Mouse (Mus musculus) embryonic facial prominence, embryonic 14.5 days (tissue): ENCODE data around the gene Tet3. TPM values are rescaled to one million over a fixed set of nuclear protein-coding genes. Genes with fewer than 3 reads are reported as not detected.

Experiments
- ATAC-seq: fragments of 200-750 bp; cut with Nextera tagmentation; 2 replicates; pipeline ENCODE4 v1.8.0; 2017; ENCODE audit warnings: low read depth, moderate number of reproducible peaks, moderate TSS enrichment
- DNase-seq: peaks from one replicate; pipeline ENCODE4 v3.0.0-alpha.2; 2015; ENCODE audit warnings: low spot score
- H3K27ac ChIP-seq: fragments of 300-500 bp; sonication (generic); replicated peaks from 2 replicates; pipeline ENCODE4 v1.5.1; 2014; ENCODE audit warnings: low read depth, mild to moderate bottlenecking, low read length, moderate library complexity
- H3K27me3 ChIP-seq: fragments of 300-500 bp; sonication (generic); replicated peaks from 2 replicates; pipeline ENCODE4 v1.6.1; 2014; ENCODE audit warnings: low read length; ENCODE audit not compliant: control insufficient read depth, insufficient read depth
- H3K36me3 ChIP-seq: fragments of 300-500 bp; sonication (generic); 2 replicates; pipeline ENCODE4 v1.6.1; 2014; ENCODE audit warnings: low read length, mixed read lengths; ENCODE audit not compliant: control insufficient read depth, insufficient read depth
- H3K4me1 ChIP-seq: fragments of 300-500 bp; sonication (generic); 2 replicates; pipeline ENCODE4 v1.6.1; 2014; ENCODE audit warnings: antibody characterized with exemption, low read length; ENCODE audit not compliant: control insufficient read depth, insufficient read depth
- H3K4me2 ChIP-seq: fragments of 300-500 bp; sonication (generic); 2 replicates; pipeline ENCODE4 v1.6.1; 2014; ENCODE audit warnings: low read depth, mild to moderate bottlenecking, low read length, moderate library complexity, mixed read lengths
- H3K4me3 ChIP-seq: fragments of 300-500 bp; sonication (generic); 2 replicates; pipeline ENCODE4 v1.5.1; 2014; ENCODE audit warnings: low read depth, mild to moderate bottlenecking, low read length
- H3K9ac ChIP-seq: fragments of 300-500 bp; sonication (generic); 2 replicates; pipeline ENCODE4 v1.6.1; 2014; ENCODE audit warnings: low read depth, mild to moderate bottlenecking, low read length, moderate library complexity, mixed read lengths
- H3K9me3 ChIP-seq: fragments of 300-500 bp; sonication (generic); 2 replicates; pipeline ENCODE4 v1.6.1; 2016; ENCODE audit warnings: low read length; ENCODE audit not compliant: control insufficient read depth
- WGBS: fragments of 180-500 bp; shearing (Covaris S2); extraction: QIAGEN DNeasy Blood & Tissue Kit; methylation state at CpG from one replicate; pipeline ENCODE4 v1.1.7; 2014; 5-methylcytosine and 5-hydroxymethylcytosine counted together
- polyA plus RNA-seq: library from polyadenylated mRNA; unstranded; fragments of >200 nt; fragmentation: Nextera tagmentation; extraction: Ambion mirVana; gene quantifications from 2 replicates; pipeline ENCODE4 v1.2.1, GENCODE M21; 2014

Gene Tet3
- polyA plus RNA-seq, 1 experiment from 2014 or later, result 37.3 TPM

GRCm38 (mm10) chr6:83482418-83483085 lies 23.7 kb upstream of the Tet3 start:
- WGBS, result 70% methylated on average over 10 of the region's 10 CpGs
- Histone ChIP-seq H3K27ac (no peak overlapping the region), H3K36me3 (peaks cover 75% of the 10 kb centered on the region), H3K9me3 (no peaks in the 10 kb centered on the region), H3K27me3 (no peaks in the 10 kb centered on the region), H3K4me1 (no peaks in the 10 kb centered on the region), H3K9ac (no peak overlapping the region), H3K4me3 (no peak overlapping the region), H3K4me2 (no peak overlapping the region)
- DNase-seq, result no peak
- no peak for ATAC-seq

DNA sequence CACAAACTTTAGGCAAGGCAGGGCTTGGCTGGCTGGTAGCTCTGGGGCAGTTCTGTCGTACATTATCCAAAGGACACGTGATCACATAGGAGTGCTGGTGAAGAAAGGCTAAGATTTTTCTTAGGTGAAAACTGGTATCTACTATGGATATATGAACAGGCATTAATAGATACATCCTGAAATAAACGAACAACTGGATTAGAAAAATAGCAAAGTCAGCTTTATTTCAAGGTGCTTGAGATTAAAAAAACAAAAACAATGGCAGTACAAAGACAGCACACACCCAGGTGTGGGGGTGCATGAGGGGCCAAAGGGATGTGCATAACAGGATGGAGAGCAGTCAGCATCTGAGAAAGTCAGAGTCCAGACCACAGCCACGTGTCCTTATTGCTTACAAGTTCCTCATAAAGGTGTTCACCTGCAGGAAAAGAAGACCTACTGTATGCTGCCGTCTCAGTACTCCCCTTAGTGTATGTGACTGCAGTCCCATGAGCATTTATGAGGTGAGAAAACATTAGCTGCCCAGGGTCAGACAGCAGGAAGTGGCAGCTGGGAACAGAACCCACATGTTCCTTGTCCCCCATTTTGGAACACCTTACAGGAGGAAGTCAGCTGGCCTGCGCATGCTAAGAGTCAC lies 21.3 kb upstream of the Tet3 start:
- WGBS, result 90% methylated on average over 6 of the region's 6 CpGs

GRCm38 (mm10) chr6:83479193-83479592 lies 20.3 kb upstream of the Tet3 start:
- Histone ChIP-seq H3K27me3 (no peaks in the 10 kb centered on the region), H3K27ac (no peak overlapping the region), H3K9ac (no peak overlapping the region), H3K4me3 (no peak overlapping the region), H3K4me1 (no peaks in the 10 kb centered on the region), H3K4me2 (no peak overlapping the region), H3K36me3 (peaks cover 43% of the 10 kb centered on the region), H3K9me3 (no peaks in the 10 kb centered on the region)
- 68% methylated on average over 2 of the region's 2 CpGs for WGBS
- DNase-seq, result no peak
- ATAC-seq, result no peak

More for the DNA sequence above, 21.3 kb upstream of the Tet3 start:
- no peak for DNase-seq
- ATAC-seq, result no peak
- Histone ChIP-seq H3K9me3 (no peaks in the 10 kb centered on the region), H3K4me2 (no peak overlapping the region), H3K27me3 (no peaks in the 10 kb centered on the region), H3K4me1 (no peaks in the 10 kb centered on the region), H3K4me3 (no peak overlapping the region), H3K9ac (no peak overlapping the region), H3K27ac (no peak overlapping the region), H3K36me3 (peaks cover 52% of the 10 kb centered on the region)

DNA sequence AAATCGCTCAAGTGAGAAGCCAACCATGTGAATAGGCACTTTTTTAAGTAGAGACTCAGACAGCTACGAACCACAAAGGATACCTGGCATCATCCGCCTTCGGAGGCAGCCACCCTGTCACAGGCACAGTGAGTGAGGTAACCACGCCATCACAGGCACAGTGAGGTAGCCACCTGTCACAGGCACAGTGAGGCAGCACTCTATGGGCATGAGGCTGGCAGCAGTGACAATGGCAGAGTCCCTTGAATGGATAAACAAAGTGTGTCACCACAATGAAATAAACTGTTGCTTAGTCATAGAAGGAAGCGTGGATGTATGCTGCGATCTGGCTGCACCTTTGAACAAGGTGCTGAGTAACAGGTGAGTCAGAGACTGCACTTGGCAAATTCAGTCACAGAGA lies 19.7 kb upstream of the Tet3 start:
- no peak overlapping the region for H3K27ac ChIP-seq
- DNase-seq (no peak), ATAC-seq (no peak)
- H3K27me3 ChIP-seq, result no peaks in the 10 kb centered on the region
- no peak overlapping the region for H3K4me3 ChIP-seq
- H3K9me3 ChIP-seq, result no peaks in the 10 kb centered on the region
- WGBS, result 93% methylated on average over 7 of the region's 7 CpGs
- H3K4me1 ChIP-seq, result no peaks in the 10 kb centered on the region
- H3K4me2 ChIP-seq, result no peak overlapping the region
- no peak overlapping the region for H3K9ac ChIP-seq
- H3K36me3 ChIP-seq, result peaks cover 37% of the 10 kb centered on the region

DNA sequence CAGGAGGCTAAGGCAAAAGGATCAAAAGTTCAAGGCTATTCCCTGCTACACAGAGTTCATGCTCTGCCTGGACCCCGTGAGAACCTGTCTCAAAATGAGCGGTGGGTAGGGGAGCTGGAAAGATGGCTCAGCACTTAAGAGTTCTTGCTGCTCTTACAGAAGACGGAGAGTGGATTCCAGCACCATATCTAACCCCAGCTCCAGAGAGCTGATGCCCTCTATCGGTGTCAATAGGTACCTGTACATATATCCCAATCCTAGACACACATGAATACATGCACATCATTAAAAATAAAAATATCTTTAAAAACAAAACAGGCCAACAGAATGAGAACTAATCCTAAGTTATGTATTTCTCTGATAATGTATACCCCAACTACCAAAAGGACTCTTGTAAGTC lies 19.3 kb upstream of the Tet3 start:
- ATAC-seq (no peak), DNase-seq (no peak)
- Histone ChIP-seq H3K4me2 (no peak overlapping the region), H3K4me3 (no peak overlapping the region), H3K4me1 (no peaks in the 10 kb centered on the region), H3K36me3 (peaks cover 35% of the 10 kb centered on the region), H3K9me3 (no peaks in the 10 kb centered on the region), H3K27me3 (no peaks in the 10 kb centered on the region), H3K27ac (no peak overlapping the region), H3K9ac (no peak overlapping the region)
- WGBS, result 68% methylated on average over 4 of the region's 4 CpGs

GRCm38 (mm10) chr6:83475431-83475830 lies 16.5 kb upstream of the Tet3 start:
- WGBS, result 75% methylated on average over 7 of the region's 7 CpGs
- DNase-seq, result no peak

DNA sequence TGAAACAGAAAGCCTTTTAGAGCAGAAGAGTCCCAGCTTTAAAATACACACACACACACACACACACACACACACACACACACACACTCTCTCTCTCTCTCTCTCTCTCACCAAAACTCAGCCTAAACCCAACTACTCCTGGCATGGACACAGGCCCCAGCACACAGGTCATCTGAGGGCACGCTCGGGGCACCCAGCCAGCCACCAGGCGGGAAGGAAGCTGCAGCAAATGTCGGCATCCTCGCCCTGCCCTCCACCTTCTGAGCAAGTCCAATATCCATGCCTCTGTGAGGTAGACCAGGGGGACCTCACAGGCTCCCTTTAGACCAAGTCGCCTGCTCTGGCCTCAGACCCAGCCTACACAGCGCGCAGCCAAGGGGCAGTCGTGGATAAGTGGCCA lies 14.4 kb upstream of the Tet3 start:
- Histone ChIP-seq H3K27ac (no peak overlapping the region), H3K9ac (no peak overlapping the region), H3K36me3 (no peaks in the 10 kb centered on the region), H3K4me3 (no peak overlapping the region), H3K4me2 (no peak overlapping the region), H3K27me3 (no peaks in the 10 kb centered on the region), H3K4me1 (no peaks in the 10 kb centered on the region), H3K9me3 (no peaks in the 10 kb centered on the region)
- ATAC-seq, result no peak
- WGBS, result 82% methylated on average over 9 of the region's 9 CpGs
- DNase-seq, result no peak

More at GRCm38 (mm10) chr6:83475431-83475830, 16.5 kb upstream of the Tet3 start:
- no peak for ATAC-seq
- H3K4me2 ChIP-seq, result no peak overlapping the region
- H3K36me3 ChIP-seq, result peaks cover 9% of the 10 kb centered on the region; the same call in 1 of the 2 replicates
- H3K4me3 ChIP-seq, result no peak overlapping the region
- H3K9me3 ChIP-seq, result no peaks in the 10 kb centered on the region
- no peak overlapping the region for H3K27ac ChIP-seq
- no peaks in the 10 kb centered on the region for H3K27me3 ChIP-seq
- no peaks in the 10 kb centered on the region for H3K4me1 ChIP-seq
- H3K9ac ChIP-seq, result no peak overlapping the region

DNA sequence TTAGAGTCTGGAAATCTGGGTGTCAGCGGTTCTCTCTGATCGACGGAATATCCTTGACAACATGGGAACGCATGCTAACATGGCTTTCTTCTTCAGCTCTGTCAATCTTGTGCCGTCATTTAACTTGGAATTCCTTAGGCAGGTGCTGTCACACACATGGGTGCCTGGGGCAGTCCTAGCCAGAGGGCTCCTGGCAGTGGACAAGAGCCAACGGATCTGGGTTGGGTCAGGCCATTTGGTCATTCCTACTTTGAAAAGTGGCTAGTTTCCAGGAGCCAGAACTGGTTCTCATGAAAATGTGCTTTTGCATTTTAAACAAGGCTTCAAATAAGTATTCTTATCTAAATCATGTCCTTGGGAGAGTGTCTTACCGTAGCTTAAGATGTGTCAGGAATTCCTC lies 12.9 kb upstream of the Tet3 start:
- 84% methylated on average over 7 of the region's 7 CpGs for WGBS
- no peaks in the 10 kb centered on the region for H3K4me1 ChIP-seq
- no peak overlapping the region for H3K9ac ChIP-seq
- no peaks in the 10 kb centered on the region for H3K9me3 ChIP-seq
- H3K27ac ChIP-seq, result no peak overlapping the region
- H3K27me3 ChIP-seq, result no peaks in the 10 kb centered on the region
- no peak overlapping the region for H3K4me2 ChIP-seq
- H3K36me3 ChIP-seq, result no peaks in the 10 kb centered on the region
- DNase-seq (no peak), ATAC-seq (no peak)
- no peak overlapping the region for H3K4me3 ChIP-seq

DNA sequence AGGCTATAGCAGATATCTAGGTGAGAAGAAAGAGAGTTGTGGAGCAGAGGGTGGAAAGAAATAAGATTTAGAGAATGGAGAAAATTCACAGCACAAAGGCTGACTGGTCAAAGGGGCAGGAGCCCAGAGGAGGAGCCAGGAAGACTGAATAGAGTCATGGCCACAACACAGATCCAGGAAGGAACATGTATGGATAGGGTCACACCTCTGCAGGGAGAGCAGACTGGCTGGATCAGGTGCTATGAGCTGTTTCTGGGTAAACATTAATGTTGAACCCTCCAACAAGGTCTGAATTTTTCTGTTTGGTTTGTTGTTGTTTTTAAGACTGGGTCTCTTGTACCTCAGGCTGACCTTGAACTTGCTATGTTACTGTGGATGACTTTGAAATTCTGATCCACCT lies 5.1 kb upstream of the Tet3 start:
- ATAC-seq (no peak), DNase-seq (no peak)
- H3K9me3 ChIP-seq, result no peaks in the 10 kb centered on the region
- H3K4me1 ChIP-seq, result no peaks in the 10 kb centered on the region; the same call in 1 of the 2 replicates
- H3K27ac ChIP-seq, result no peak overlapping the region
- no peak overlapping the region for H3K9ac ChIP-seq
- H3K36me3 ChIP-seq, result no peaks in the 10 kb centered on the region
- no peaks in the 10 kb centered on the region for H3K27me3 ChIP-seq
- H3K4me2 ChIP-seq, result no peak overlapping the region
- H3K4me3 ChIP-seq, result no peak overlapping the region
